Mouse (Mus musculus): ENCODE results near the gene Mical3.

The Mical3 gene

DNA sequence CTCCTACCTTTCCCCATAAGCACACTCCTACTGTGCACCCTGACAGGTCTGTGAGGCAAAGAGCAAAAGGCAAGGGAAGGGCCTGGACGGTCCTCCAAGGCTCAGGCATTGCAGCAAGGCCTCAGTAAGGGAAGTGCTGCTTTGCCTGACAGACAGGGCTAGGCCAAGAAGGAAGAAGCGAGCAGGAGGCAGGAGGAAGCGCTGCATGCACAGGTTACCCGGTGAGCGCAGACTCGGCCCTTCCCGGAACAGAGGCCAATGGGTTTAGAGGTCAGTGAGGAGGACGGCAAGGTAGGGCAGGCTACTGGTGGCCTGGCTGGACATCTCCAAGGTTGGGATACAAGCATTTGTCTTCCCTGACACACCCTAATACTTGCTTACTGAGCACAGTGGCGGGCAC, 44.6 kb downstream of the Mical3 start:
- CTCF ChIA-PET: no interaction called here

DNA sequence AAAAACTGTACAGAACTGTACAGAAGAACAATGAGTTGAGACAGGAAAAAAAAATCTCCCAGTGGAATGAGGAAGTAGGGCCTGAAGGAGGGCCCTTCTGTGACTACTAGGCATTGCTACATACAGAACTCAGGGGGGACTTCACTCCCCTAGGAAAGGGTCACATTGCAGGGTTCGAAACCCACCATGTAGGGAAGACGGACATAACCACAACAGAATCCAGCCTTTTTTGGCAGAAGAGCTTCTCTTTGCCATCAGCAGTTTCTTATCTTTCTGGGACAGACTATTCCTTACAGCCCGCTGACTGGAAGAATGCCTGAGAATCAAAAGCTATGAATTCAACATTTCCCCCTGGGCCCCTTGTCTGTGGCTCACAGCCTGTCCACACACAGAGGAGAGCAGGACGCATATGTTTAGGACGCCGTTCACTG, 46.7 kb downstream of the Mical3 start:
- CTCF ChIA-PET: interaction anchor here (0.5 kb wide), 1 partner anchor 35 kb away, joined by 4 read pairs; no protein-coding TSS in a partner anchor

DNA sequence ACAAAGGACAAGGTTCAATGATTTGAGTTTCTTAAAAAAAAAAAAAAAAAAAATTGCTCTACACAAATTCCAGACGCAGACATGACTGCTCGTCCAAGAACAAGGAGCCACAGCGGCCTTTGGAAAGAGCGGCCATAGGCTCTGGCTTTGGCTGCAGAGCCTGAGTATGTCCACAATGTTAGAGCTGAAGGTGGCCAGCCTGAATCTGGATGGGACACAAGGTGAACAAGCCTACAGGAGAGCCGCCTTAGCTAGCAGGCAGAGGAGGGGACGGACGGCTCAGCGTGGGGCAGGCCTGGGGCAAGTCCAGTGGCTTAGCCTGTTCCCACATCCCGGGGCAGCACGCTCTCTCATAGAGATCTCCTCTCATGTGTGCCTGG, 48.7 kb downstream of the Mical3 start:
- CTCF ChIA-PET: no interaction called here

DNA sequence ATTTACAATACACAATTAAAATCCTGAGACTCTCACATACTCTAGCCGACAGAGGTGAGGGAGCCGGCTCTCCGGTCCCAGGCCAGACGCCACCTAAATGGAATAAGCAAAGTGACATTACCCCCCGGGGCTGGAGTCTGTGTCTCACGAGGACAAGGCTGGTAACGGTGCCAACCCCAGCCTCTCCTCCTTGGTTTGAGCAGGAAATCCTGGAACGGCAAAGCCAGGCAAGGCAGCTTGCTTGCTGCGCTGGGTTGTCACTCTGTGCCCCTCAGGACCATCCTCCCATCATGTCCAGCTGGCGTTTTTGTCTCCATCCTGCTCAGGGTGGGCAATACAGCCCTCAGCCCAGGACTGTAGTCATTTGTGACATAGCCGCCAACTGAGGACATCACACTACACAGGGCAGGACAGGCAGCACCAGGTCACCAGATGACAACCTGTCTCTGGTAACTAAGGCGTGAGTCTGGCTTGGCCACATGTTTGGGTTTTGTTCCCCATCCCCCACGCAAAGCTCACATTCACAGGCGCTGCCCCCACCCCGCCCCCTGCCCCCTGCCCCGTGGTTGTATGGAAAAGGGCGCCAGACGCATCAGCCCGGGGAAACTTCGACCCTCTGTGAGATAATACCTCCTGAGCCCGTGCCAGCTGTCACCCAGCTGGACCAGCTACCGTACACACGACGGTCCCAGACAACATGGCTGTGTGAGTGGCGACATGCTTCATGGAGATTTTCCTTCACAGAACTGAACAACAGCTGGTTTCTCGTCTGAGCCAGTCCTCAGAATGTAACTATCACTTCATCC, 49.3 kb downstream of the Mical3 start:
- CTCF ChIA-PET: no interaction called here

DNA sequence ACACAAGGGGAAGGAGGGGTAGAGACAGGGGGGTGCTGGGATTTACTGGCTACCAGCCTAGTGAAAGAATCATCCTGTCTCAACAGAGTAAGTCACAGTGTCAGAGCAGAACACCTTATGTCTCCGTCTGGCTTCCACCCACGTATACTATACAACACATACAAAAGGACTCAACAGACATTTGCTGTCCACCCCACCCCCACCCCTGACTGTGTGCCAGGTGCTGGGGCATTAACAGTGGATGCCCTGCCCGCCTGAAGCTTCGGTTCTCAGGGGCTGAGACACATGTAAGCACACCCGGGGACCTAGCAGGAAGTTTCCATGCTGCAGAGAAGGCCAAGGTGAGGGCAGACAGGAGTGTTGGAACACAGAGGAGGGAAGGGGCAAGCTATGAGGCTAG, 52.6 kb downstream of the Mical3 start:
- CTCF ChIA-PET: no interaction called here

DNA sequence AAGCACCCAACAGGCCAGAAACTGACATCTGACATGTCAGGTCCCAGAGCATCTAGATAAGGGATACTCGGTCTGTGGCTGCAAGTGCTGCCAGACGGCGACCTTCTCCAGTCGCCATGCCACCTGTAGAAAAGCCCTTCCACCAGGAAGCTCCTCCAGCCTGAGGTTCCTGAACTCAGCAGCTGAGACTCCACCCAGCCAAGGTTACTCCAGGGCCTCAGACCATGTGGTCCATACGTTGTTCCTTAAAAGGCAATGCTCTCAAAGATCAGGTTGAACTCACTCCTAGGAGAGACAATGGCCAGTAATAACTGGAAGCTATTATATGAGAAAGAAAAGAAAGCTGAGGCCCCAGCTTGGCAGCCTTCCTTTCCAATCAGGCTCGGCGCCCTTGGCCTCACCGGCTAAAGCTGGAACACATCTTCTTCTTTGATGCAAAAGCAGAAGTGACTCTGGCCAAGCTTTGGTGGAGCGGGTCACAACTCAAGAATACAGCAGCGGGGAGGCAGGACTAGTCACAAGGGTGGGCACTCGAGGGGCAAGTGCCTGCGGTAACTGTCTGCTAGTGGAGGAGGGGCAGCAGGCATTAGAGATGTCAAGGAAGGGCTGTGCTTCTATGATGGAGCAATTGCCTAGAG, 53.8 kb downstream of the Mical3 start:
- CTCF ChIA-PET: no interaction called here

DNA sequence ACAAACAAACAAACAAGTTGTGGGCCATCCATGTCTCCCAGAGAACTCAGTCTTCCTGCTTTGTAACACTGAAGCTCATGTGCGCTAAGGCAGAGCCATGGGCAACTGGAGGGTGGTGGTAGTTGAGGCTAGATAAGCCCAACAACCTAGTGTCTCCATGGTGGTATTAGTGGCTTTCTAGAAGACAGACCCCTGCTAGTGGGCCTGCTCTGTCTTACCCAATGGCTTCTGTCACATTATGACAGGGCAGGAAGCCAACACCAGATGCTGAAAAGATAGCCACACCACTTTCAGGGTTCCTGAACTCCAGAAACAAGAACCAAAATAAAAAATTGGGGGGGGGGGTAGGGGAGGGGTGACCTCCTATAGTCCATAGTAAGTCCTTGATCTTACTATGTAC, 55.0 kb downstream of the Mical3 start:
- CTCF ChIA-PET: no interaction called here

DNA sequence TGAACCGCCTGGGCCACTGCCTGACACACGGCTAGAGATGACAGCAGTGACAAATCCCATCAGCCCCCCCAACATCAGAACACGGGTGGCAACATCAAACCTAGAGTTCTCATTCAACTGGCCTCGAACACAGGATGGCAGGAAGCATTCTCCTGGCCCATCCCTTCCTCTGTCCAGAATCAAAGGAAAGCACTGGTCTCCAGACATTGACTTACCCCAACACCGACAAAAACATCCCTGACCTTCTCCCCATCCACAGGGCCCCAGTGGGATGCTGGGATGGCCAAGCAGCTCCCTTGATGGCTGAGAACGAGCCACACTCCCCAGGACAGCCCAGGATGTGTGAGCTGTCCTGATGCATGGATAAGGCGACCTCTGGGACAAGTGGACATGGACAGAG, 57.5 kb downstream of the Mical3 start:
- CTCF ChIA-PET: interaction anchor here (1.2 kb wide), 1 partner anchor 8 kb away, joined by 6 read pairs; no protein-coding TSS in a partner anchor

DNA sequence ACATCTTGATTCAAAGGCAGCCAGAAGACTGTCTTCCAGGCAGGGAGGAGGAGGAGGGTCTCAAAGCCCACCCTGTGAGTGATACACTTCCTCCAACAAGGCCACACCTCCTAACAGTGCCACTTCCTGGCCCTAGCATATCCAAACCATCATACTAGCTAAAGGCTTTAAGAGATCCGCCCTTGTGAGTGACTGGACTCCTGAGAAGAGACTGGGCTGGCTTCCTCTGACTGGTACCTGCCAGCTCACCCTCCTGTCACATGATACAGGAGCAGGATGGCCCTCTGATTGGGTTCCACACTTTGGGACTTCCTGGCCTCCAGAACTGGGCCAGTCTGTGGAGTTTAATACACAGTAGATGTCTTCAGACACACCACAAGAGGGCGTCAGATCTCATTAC, 58.2 kb downstream of the Mical3 start:
- CTCF ChIA-PET: no interaction called here

DNA sequence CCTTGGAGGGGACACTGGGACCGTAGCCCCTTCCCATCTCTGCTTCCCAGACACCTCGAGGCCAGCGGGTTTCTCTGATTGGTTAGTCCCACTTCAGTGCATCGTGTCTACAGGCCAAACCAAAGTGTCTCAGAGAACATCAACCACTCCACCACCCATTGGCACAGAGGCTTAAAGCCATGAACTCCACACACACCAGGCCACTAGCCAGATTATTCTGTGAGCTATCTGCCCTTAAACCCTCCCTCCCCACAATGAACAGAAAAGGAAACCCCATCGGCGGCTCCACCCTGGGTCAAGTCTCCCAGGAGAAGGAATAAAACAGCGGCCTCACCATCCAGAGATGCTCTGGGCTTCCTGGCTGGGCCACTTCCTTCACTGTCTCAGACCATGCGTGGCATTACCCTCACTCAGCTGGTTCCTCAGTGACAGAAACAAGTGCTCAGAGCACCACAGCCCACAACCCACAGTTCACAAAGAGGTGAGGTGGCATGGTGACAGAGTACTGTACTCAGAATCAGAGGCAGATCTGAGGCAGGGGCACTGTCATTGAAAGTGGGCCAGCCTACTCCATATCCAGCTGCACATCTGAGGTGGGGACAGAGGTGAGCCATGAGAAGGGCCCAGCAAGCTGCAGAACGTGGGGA, 60.1 kb downstream of the Mical3 start:
- CTCF ChIA-PET: no interaction called here

DNA sequence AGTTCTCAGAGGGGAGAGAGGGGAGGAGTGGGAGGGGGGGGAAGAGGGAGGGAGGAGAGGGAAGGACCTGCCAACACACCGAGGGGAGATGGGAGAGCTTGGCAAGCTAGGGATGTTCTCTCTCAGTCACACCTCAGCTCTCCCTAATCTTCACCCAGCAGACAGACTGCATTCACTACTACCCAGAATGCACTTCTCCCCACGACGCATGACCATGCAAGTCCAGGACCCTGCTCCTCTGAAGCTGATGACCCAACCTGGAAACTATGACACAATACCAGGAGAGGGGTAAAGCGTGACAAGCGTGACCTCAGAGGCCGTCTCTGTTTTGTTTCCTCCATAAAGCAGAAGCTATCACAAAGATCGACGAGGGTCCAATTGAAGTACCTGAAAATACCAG, 61.6 kb downstream of the Mical3 start:
- CTCF ChIA-PET: no interaction called here

DNA sequence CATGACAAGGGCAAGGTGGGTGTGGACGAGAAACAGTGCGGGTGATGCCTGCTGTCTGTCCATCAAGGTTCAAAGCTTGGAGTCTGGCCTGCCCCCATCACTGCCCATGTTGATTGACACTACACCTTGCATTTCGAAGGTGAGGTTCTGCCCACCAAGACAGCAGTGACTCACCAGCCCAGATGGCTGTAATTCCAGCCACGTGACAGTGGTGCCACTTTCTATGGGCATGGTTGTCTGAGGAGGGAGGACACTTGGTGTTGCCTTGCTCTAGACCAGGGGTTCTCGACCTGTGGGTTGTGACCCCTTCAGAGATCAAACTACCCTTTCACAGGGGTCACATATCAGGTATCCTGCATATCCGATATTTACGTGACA, 62.7 kb downstream of the Mical3 start:
- CTCF ChIA-PET: no interaction called here

DNA sequence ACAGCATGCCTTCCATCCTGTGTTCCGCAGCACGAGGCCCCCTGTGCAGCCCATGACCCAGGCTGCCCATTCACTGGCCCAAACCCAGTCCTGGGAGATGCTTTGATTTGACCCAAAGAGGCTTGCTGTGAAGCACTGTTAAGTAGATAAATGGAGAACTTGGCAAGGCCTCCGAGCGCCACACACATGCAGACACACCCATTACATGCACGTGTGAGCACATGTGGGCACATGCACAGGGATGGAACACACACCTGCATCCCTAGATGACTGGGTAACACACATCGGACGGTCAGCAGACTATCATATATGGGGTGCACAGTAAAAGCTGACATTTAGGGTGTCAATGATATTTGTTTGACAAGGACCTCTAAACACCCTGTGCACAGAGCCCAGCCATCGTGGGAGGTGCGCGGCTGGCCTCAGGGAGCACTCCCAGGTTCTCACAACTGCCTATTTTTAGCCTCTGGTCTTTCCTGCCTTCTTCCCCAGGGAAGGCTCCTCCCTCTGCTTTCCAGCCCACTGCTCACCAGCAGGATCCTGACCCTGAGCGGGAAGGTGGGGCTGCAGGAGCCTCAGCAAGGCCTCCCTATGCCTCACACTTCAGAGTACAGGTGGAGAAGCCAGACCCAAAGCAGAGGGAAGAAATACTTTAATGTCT, 63.2 kb downstream of the Mical3 start:
- CTCF ChIA-PET: no interaction called here

DNA sequence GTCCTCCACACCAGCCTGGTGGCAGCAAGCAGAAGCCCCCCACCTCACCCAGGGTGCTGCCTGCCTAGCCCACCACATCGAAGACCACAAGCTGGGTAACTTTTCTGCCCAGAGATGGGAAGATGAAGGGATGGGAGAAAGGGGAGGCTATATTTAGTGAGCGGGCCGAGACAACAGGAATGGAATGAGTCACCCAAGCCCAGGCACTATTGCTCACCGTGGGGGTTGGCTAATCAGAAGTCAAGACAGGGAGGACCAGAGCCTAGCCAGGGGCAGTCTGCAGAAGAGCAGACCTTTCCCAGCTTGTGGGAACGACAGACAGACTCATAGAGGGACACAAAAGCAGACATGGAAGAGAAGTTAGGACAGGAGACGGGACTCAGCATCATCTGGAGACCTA, 64.0 kb downstream of the Mical3 start:
- CTCF ChIA-PET: no interaction called here

DNA sequence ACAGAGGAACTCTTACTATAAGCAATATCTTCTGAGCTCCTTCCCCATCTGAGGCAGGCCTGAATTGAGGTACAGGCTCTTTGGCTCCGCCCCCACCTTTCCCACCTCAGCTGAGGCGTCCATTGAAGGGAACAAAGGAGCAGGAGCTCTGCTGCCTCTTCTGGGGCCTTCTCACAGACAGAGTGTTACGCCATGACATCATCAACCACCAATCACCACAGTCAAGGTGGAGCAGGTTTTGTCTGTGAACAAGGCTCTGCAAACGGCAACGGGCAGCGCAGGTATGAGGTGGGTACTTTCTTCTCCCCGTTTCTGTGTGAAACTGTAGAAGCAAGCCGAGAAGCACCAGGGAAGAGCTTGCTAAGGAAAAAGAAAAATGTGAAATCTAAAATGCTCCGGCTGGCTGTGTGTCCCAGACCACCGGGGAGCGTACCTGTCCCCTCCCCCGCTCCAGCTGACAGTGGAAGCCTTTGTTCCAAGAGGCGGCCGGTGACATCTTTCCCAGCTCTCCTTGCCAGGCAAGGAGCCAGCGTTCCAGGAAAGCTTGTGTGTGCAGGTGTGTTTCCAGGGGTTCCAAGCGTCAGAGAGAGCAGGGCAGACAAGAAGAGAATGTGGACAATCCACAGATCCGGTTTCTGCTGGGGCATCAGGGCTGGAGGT, 66.3 kb downstream of the Mical3 start:
- CTCF ChIA-PET: interaction anchor here (0.7 kb wide), 2 partner anchors 9 to 912 kb away, joined by 6 read pairs; no protein-coding TSS in a partner anchor

DNA sequence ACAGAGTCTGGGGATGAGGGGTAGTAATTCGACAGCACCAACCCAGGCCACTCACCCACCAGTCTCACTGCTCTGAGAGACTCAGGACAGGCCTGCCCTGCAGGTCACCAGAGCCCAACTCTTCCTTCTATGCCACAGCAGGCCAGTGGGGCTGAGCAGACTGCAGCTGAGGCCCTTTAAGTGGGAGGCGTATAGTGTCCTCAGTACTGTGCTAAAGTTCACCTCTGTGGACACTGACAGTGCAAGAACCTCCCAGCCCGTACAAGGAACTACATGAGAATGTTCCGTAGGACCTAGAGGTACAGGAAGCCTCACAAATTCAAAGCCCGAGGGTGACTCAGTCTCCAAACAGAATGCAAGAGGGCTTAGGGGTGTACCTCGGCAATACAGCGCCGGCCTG, 67.0 kb downstream of the Mical3 start:
- CTCF ChIA-PET: no interaction called here

DNA sequence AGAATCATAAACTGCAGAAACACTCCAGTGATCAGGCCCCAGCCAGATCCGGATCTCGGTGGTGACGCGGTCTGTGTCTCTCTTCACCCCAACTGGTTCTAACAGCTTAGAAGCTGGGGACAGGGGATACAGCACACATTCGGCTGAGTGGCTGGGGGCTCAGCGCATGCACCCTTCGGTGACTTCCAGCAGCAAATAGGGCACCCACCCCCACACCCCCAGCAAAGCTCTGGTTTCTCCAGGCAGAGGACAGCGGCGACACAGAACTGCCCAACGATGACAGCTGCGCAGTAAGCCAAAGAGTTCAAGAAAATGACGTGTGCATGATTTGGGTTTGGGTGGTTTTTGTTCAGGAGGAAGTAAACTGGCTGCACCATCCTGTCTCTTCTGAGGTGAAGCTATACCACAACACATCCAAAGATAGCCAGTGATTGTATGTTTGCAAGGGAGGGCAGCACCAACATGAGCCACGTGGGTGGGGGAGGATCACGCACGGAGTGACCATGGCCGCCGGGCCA, 67.8 kb downstream of the Mical3 start:
- CTCF ChIA-PET: interaction anchor here (0.5 kb wide), 1 partner anchor 31 kb away, joined by 4 read pairs; no protein-coding TSS in a partner anchor

DNA sequence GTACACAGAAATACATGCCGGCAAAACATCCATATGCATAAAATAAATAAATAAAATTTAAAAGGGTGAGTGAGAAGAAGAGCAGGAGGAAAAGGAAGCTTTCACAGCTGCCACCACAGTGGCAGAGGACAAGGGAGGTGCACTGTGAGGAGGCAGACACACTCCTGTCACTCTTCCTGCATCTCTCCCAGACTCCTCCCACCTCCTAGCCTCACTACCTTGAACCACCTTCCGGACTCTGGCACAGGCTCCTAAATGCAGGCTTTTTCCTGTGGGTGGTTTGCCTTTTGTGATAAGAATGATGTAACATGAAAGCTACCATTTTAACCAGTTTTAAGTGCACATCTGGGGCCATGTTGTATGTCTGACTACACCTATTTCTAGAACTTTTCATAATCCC, 72.8 kb downstream of the Mical3 start:
- CTCF ChIA-PET: no interaction called here

DNA sequence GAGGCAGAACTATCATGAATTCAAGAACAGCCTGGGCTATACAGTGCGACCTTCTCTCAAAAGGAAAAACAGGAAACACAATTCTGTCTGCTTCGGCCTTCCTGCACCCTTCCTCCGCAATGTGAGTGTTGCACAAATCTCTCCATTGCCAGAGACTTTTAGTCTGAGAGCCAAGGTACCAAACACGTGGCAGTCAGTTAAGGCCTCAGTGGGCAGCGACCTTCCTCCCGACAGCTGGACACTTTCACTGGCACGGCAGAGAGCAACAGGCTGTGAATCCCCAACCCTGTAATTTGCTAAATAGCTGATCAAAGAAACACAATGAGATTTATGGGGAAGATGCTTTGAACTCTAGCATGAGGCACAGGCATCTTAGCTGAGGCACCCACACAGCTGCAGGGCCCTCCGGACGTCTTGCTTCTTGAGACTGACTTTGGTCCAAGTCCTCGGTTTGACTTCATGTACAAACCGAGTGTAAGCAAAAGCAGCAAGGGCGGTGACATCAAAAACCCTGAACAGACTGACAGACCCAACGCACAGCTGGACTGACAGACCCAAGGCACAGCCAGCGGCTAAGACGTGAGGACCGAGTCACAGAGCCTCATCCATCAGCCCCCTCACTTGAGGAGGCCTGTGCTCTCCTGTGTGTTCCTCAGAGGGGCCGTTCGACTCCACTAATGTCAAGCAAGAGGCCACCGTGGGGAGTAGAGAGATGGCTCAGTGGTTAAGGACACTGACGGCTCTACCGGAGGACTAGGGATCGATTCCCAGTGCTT, 73.4 kb downstream of the Mical3 start:
- CTCF ChIA-PET: no interaction called here

DNA sequence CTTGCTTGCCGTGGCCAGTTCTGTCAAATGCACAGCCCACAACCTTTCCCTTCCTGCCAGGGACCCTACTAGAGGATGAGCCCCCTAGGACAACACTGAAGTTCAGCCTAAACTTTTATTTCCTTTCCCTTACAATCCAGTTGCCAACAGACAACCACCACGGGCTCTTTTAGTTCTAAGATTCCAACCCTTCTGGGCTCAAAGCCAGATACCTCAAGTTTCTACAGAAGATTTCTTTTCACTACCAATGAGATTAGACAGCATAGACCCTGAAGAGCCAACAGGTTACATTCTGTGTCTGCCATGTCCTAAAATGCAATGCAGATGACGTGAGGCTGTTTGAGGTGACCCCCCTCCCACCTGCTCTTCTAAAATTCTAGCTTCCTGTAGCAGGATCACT, 75.3 kb downstream of the Mical3 start:
- CTCF ChIA-PET: no interaction called here

DNA sequence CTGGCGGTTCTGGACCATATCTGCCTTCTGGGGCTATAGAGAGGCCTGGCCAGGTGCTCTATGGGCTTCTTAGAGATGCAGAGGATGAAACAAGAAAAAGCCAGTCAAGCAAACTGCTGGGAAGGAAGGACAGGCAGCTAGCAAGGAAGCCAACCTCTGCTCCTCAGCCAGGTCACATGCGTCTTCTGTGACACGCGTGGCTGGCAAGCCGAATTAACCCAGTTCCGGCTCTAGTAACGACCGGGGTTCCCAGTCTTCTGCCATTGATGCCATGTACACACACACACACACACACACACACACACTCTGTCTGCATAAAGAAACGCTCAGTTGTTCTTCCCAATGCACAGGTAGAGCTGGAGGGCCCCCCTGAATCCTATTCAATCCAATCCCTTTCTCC, 75.9 kb downstream of the Mical3 start:
- CTCF ChIA-PET: no interaction called here
